Mouse (Mus musculus): ENCODE results near the gene Elovl6. TPM values are rescaled to one million over a fixed set of nuclear protein-coding genes. Genes with fewer than 3 reads are reported as not detected.

Gene Elovl6
- polyA plus RNA-seq, 1 experiment from 2014 or later = 48.7 TPM

Small RNA genes within 50 kb of the gene (microRNA-seq; reads per million reads assigned to microRNA genes)
- gene Gm24515 (ENCODE audit: borderline number of aligned reads) = not detected

Other genes with a start within 250 kb of the Elovl6 start
- gene Enpep, start 199.6 kb upstream of the Elovl6 start, polyA plus RNA-seq (2014; fragmentation: Nextera tagmentation; extraction: Ambion mirVana) = 0.93 and 1.1 TPM in 2 replicates
- gene Egf, start 223.0 kb downstream of the Elovl6 start, polyA plus RNA-seq (2014; fragmentation: Nextera tagmentation; extraction: Ambion mirVana) = 1.3 and 1.6 TPM in 2 replicates

Data from embryonic facial prominence, embryonic 11.5 days (tissue).